Mouse (Mus musculus) midbrain, embryonic 15.5 days (tissue): ENCODE data around the gene Bcat2. TPM values are rescaled to one million over a fixed set of nuclear protein-coding genes. Genes with fewer than 3 reads are reported as not detected.

ENCODE experiments used
- ATAC-seq: fragments of 200-750 bp; cut with Nextera tagmentation; replicated peaks from 2 replicates; pipeline ENCODE4 v1.8.0; 2017; ENCODE audit warnings: moderate TSS enrichment
- H3K27ac ChIP-seq: fragments of 300-500 bp; sonication (generic); 2 replicates; pipeline ENCODE4 v1.5.1; 2015; ENCODE audit warnings: mild to moderate bottlenecking, inconsistent platforms
- H3K27me3 ChIP-seq: fragments of 300-500 bp; sonication (generic); replicated peaks from 2 replicates; pipeline ENCODE4 v1.6.1; 2015; ENCODE audit warnings: inconsistent platforms
- H3K36me3 ChIP-seq: fragments of 300-500 bp; sonication (generic); replicated peaks from 2 replicates; pipeline ENCODE4 v1.6.1; 2015; ENCODE audit warnings: inconsistent platforms
- H3K4me1 ChIP-seq: fragments of 300-500 bp; sonication (generic); 2 replicates; pipeline ENCODE4 v1.6.1; 2015; ENCODE audit warnings: inconsistent platforms
- H3K4me2 ChIP-seq: fragments of 300-500 bp; sonication (generic); 2 replicates; pipeline ENCODE4 v1.6.1; 2015; ENCODE audit warnings: inconsistent platforms, mild to moderate bottlenecking, moderate library complexity
- H3K4me3 ChIP-seq: fragments of 300-500 bp; sonication (generic); 2 replicates; pipeline ENCODE4 v1.5.1; 2015; ENCODE audit warnings: mild to moderate bottlenecking, inconsistent platforms
- H3K9ac ChIP-seq: fragments of 300-500 bp; sonication (generic); 2 replicates; pipeline ENCODE4 v1.6.1; 2015; ENCODE audit warnings: mild to moderate bottlenecking, inconsistent platforms
- H3K9me3 ChIP-seq: fragments of 300-500 bp; sonication (generic); 2 replicates; pipeline ENCODE4 v1.6.1; 2016; ENCODE audit warnings: inconsistent platforms
- WGBS: fragments of 180-500 bp; shearing (Covaris S2); methylation state at CpG from one replicate; pipeline ENCODE4 v1.1.7; 2015; ENCODE audit warnings: mixed read lengths; 5-methylcytosine and 5-hydroxymethylcytosine counted together
- polyA plus RNA-seq: library from polyadenylated mRNA; unstranded; fragments of >200 nt; fragmentation: Nextera tagmentation; extraction: Ambion mirVana; gene quantifications from 2 replicates; pipeline ENCODE4 v1.2.1, GENCODE M21; 2015

The Bcat2 gene
- polyA plus RNA-seq, 1 experiment from 2014 or later: 23.8 TPM

- H3K27me3 ChIP-seq: peaks cover 6% of the 10 kb centered on the region; the same call in 1 of the 2 replicates
- H3K9me3 ChIP-seq: no peaks in the 10 kb centered on the region
- no peak for ATAC-seq
- WGBS: 79% methylated on average over 10 of the region's 10 CpGs
- H3K27ac ChIP-seq: peak overlapping the region; percentile 73
- peak overlapping the region; percentile 92 for H3K4me2 ChIP-seq
- no peak overlapping the region for H3K9ac ChIP-seq
- peak overlapping the region; percentile 51 for H3K4me3 ChIP-seq
- H3K4me1 ChIP-seq: peaks cover 32% of the 10 kb centered on the region
- H3K36me3 ChIP-seq: no peaks in the 10 kb centered on the region
Measured at GRCm38 (mm10) chr7:45568601-45569473, 1.1 kb upstream of the Bcat2 start.

- Histone ChIP-seq H3K27me3 (peaks cover under 1% of the 10 kb centered on the region; the same call in 1 of the 2 replicates), H3K4me2 (no peak overlapping the region)
Measured at GRCm38 (mm10) chr7:45571966-45572365, 2.0 kb downstream of the Bcat2 start.

GRCm38 (mm10) chr7:45573954-45574353 lies 4.0 kb downstream of the Bcat2 start:
- Histone ChIP-seq H3K9me3 (no peaks in the 10 kb centered on the region), H3K4me3 (no peak overlapping the region), H3K36me3 (peaks cover 3% of the 10 kb centered on the region; the same call in 1 of the 2 replicates), H3K27me3 (no peaks in the 10 kb centered on the region), H3K4me1 (peaks cover 19% of the 10 kb centered on the region), H3K27ac (no peak overlapping the region), H3K4me2 (no peak overlapping the region), H3K9ac (no peak overlapping the region)
- ATAC-seq: no peak
- 82% methylated on average over 8 of the region's 8 CpGs for WGBS

More at GRCm38 (mm10) chr7:45571966-45572365, 2.0 kb downstream of the Bcat2 start:
- Histone ChIP-seq H3K36me3 (no peaks in the 10 kb centered on the region), H3K27ac (no peak overlapping the region), H3K4me3 (no peak overlapping the region), H3K9ac (no peak overlapping the region), H3K4me1 (peaks cover 32% of the 10 kb centered on the region), H3K9me3 (no peaks in the 10 kb centered on the region)
- ATAC-seq: no peak
- WGBS: 78% methylated on average over 1 of the region's 1 CpGs

- no peak overlapping the region for H3K27ac ChIP-seq
- H3K4me3 ChIP-seq: no peak overlapping the region
- H3K4me2 ChIP-seq: no peak overlapping the region
- ATAC-seq: no peak
- no peaks in the 10 kb centered on the region for H3K27me3 ChIP-seq
- no peak overlapping the region for H3K9ac ChIP-seq
- 87% methylated on average over 15 of the region's 15 CpGs for WGBS
- H3K36me3 ChIP-seq: peaks cover 3% of the 10 kb centered on the region; the same call in 1 of the 2 replicates
- peaks cover 16% of the 10 kb centered on the region for H3K4me1 ChIP-seq
- H3K9me3 ChIP-seq: no peaks in the 10 kb centered on the region
Measured at GRCm38 (mm10) chr7:45574472-45575379, 4.8 kb downstream of the Bcat2 start.

- ATAC-seq: no peak
- H3K9me3 ChIP-seq: no peaks in the 10 kb centered on the region
- no peak overlapping the region for H3K4me3 ChIP-seq
- WGBS: 90% methylated on average over 6 of the region's 6 CpGs
- peaks cover 4% of the 10 kb centered on the region for H3K4me1 ChIP-seq
- H3K27ac ChIP-seq: no peak overlapping the region
- H3K9ac ChIP-seq: no peak overlapping the region
- H3K4me2 ChIP-seq: no peak overlapping the region
- no peaks in the 10 kb centered on the region for H3K36me3 ChIP-seq
- H3K27me3 ChIP-seq: no peaks in the 10 kb centered on the region
Measured at GRCm38 (mm10) chr7:45585923-45586322, 16.0 kb downstream of the Bcat2 start.

- Histone ChIP-seq H3K36me3 (no peaks in the 10 kb centered on the region), H3K9ac (no peak overlapping the region), H3K9me3 (no peaks in the 10 kb centered on the region), H3K4me1 (peaks cover 4% of the 10 kb centered on the region), H3K27ac (0 out of 2 replicates have a peak overlapping the region, but pooled peaks have one; percentile 8), H3K4me3 (no peak overlapping the region), H3K27me3 (no peaks in the 10 kb centered on the region), H3K4me2 (no peak overlapping the region)
- ATAC-seq: no peak
- 94% methylated on average over 23 of the region's 23 CpGs for WGBS
Measured at GRCm38 (mm10) chr7:45587631-45588592, 18.0 kb downstream of the Bcat2 start.

- H3K4me2 ChIP-seq: peak overlapping the region; percentile 64
- 4% methylated on average over 19 of the region's 19 CpGs for WGBS
- peak overlapping the region; percentile 39 for H3K9ac ChIP-seq
- no peaks in the 10 kb centered on the region for H3K36me3 ChIP-seq
- H3K27me3 ChIP-seq: no peaks in the 10 kb centered on the region
- peak; percentile 99 for ATAC-seq
- peak overlapping the region; percentile 39 for H3K4me3 ChIP-seq
- peaks cover 4% of the 10 kb centered on the region for H3K4me1 ChIP-seq
- H3K9me3 ChIP-seq: no peaks in the 10 kb centered on the region
- peak overlapping the region; percentile 80 for H3K27ac ChIP-seq
Measured at GRCm38 (mm10) chr7:45589173-45589572, 19.2 kb downstream of the Bcat2 start.

GRCm38 (mm10) chr7:45589898-45590297 lies 19.9 kb downstream of the Bcat2 start:
- H3K4me3 ChIP-seq: no peak overlapping the region
- H3K27ac ChIP-seq: no peak overlapping the region
- peaks cover 4% of the 10 kb centered on the region for H3K4me1 ChIP-seq
- no peak overlapping the region for H3K9ac ChIP-seq
- 0 out of 2 replicates have a peak, but pooled peaks have one; percentile 0 for ATAC-seq
- H3K36me3 ChIP-seq: no peaks in the 10 kb centered on the region
- H3K27me3 ChIP-seq: no peaks in the 10 kb centered on the region
- no peak overlapping the region for H3K4me2 ChIP-seq
- H3K9me3 ChIP-seq: no peaks in the 10 kb centered on the region
- 93% methylated on average over 5 of the region's 5 CpGs for WGBS

GRCm38 (mm10) chr7:45590874-45591273 lies 20.9 kb downstream of the Bcat2 start:
- Histone ChIP-seq H3K27me3 (no peaks in the 10 kb centered on the region), H3K9ac (no peak overlapping the region), H3K4me2 (no peak overlapping the region), H3K36me3 (no peaks in the 10 kb centered on the region), H3K27ac (no peak overlapping the region), H3K4me3 (no peak overlapping the region), H3K4me1 (peaks cover 4% of the 10 kb centered on the region), H3K9me3 (no peaks in the 10 kb centered on the region)
- ATAC-seq: no peak
- 64% methylated on average over 3 of the region's 3 CpGs for WGBS

- Histone ChIP-seq H3K9me3 (no peaks in the 10 kb centered on the region), H3K4me2 (no peak overlapping the region), H3K9ac (no peak overlapping the region), H3K27me3 (no peaks in the 10 kb centered on the region), H3K4me3 (no peak overlapping the region), H3K4me1 (peaks cover 4% of the 10 kb centered on the region), H3K36me3 (no peaks in the 10 kb centered on the region), H3K27ac (no peak overlapping the region)
- WGBS: 77% methylated on average over 7 of the region's 7 CpGs
- ATAC-seq: no peak
Measured at GRCm38 (mm10) chr7:45591880-45592279, 21.9 kb downstream of the Bcat2 start.

- Histone ChIP-seq H3K27ac (no peak overlapping the region), H3K4me2 (no peak overlapping the region), H3K36me3 (no peaks in the 10 kb centered on the region), H3K9me3 (no peaks in the 10 kb centered on the region), H3K9ac (no peak overlapping the region), H3K4me3 (no peak overlapping the region), H3K4me1 (peaks cover 4% of the 10 kb centered on the region), H3K27me3 (no peaks in the 10 kb centered on the region)
- WGBS: 26% methylated on average over 10 of the region's 10 CpGs
- no peak for ATAC-seq
Measured at GRCm38 (mm10) chr7:45593118-45593815, 23.3 kb downstream of the Bcat2 start.
